Mouse (Mus musculus): ENCODE measurements around the gene Dgat2l6. TPM values are rescaled to one million over a fixed set of nuclear protein-coding genes. Genes with fewer than 3 reads are reported as not detected.

Gene Dgat2l6
- polyA plus RNA-seq (2015; fragmentation: Nextera tagmentation; extraction: Ambion mirVana), result not detected in 2 replicates

DNA sequence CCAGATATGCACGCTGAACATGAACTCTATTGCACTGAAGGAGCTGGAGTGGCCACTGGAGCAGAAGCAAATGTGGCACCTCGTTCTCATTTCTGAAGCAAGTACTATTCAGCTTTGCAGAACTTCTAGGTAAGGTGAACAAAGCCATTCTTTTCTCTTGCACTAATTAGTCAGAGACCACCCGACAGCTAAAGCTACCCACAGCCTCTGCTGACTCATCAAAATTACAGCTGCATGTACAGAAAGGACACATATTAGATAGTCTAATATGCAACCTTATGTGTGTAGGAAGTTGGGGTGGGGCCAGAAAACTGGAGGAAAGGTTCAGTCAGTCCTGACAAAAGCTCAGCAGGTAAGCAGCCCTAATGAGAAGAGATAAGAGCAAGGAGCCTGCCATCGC lies at the start of gene Dgat2l6:
Dgat2l6 (plus strand) TSS at position 368 of the 400 bp plus-strand sequence.

DNA sequence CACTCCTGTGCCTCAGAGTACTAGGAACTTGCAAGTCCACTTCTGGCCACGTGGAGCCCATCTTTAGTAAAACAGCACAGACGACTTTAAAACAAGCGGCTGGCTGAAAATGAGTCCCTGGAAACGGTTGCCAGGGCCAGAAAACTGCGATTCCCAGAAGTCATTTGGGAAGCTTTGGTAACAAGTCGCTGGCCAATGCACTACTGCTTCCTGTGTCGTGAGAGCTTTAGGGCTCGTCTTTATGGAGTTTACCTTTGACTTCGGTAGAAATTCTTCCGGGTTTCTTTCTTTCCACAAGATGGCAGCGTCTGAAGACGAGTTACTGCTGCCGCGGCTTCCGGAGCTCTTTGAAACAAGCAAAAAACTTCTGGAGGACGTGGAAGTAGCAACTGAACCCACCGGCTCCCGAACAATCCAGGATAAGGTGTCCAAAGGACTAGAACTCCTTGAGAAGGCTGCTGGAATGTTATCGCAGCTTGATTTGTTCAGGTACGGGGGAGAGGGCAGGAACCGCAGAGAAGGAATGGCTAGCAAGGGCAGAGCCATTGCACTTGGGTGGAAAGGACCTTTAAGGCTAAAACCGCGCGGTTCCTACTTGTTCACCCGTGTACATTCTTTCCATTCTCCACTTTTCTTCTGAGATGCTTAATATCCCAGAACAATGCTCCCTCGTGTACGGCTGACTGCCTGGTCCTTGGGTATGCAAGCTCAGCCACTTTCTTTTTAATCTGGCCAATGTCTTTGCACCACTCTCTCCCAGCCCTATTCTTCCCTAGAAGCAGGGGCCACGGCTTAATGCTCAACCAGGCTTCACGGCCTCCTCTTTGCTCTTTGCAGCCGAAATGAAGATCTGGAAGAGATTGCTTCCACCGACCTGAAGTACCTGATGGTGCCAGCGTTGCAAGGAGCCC lies 30.3 kb upstream of the Dgat2l6 start, which contains the start of gene Igbp1:
Igbp1 (plus strand) TSS at position 224 of the 911 bp plus-strand sequence.

DNA sequence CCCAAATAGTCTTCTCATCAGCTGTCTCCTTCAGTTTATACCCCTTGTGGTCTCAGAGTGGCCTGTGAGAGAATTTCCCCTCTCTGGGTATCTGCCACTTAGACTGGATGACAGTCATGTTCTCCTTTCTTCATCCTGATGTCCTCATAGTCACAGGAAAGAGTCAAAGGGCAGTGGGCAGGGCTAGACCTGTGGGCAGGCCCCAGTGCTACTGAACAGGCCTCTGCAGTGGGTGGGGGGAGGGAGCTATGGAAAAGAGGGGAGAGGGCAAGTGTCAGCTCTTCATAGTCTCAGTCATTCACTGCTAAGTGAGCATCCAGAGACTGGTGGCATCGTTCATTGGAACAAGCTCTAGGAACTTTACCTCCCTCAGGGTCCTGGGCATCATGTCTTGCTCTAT lies 47.3 kb downstream of the Dgat2l6 start, which contains the start of gene Awat1:
Awat1 (plus strand) TSS at position 301 of the 400 bp plus-strand sequence.

DNA sequence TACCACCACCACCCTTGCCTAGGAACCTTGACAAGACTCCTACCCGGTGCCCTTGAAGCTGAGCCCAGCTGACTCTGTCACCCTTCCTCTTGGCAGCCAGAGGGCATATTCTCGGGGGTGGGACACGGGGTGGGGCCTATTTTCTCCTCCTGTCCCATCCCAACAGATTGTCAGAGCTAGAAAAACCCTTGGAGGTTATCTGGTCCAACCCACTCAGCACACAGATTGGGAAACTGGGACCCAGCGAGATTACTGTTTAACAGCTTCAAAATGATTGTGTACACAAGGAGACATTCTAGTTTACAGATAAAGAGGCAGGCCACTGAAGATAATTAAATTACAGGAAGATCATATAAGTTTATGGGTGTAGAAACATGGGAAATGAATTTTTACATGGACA lies 70.2 kb downstream of the Dgat2l6 start, which contains the start of gene P2ry4:
P2ry4 (minus strand) TSS at position 79 of the 400 bp plus-strand sequence.

Other genes starting within 250 kb of the Dgat2l6 start
- not detected in 2 replicates for gene Otud6a, start 95.8 kb upstream of the Dgat2l6 start, polyA plus RNA-seq (2015; fragmentation: Nextera tagmentation; extraction: Ambion mirVana)
- 0.21 and 0.52 TPM in 2 replicates for gene Awat2, start 82.1 kb upstream of the Dgat2l6 start, polyA plus RNA-seq (2015; fragmentation: Nextera tagmentation; extraction: Ambion mirVana)
- 24.6 and 25.6 TPM in 2 replicates for gene Igbp1, start 30.5 kb upstream of the Dgat2l6 start, polyA plus RNA-seq (2015; fragmentation: Nextera tagmentation; extraction: Ambion mirVana)
- gene Awat1, start 47.4 kb downstream of the Dgat2l6 start, polyA plus RNA-seq (2015; fragmentation: Nextera tagmentation; extraction: Ambion mirVana), result not detected in 2 replicates
- gene P2ry4, start 70.0 kb downstream of the Dgat2l6 start, polyA plus RNA-seq (2015; fragmentation: Nextera tagmentation; extraction: Ambion mirVana), result 0.27 TPM in 1 of 2 replicates, not detected in the other
- gene Arr3, start 80.7 kb downstream of the Dgat2l6 start, polyA plus RNA-seq (2015; fragmentation: Nextera tagmentation; extraction: Ambion mirVana), result not detected in 2 replicates
- 3.4 and 4.0 TPM in 2 replicates for gene Kif4, start 100.9 kb downstream of the Dgat2l6 start, polyA plus RNA-seq (2015; fragmentation: Nextera tagmentation; extraction: Ambion mirVana)
- 52.0 and 60.6 TPM in 2 replicates for gene Pdzd11, start 101.7 kb downstream of the Dgat2l6 start, polyA plus RNA-seq (2015; fragmentation: Nextera tagmentation; extraction: Ambion mirVana)
- 1.4 and 2.5 TPM in 2 replicates for gene Gdpd2, start 205.0 kb downstream of the Dgat2l6 start, polyA plus RNA-seq (2015; fragmentation: Nextera tagmentation; extraction: Ambion mirVana)
- gene Dlg3, start 242.9 kb downstream of the Dgat2l6 start, polyA plus RNA-seq (2015; fragmentation: Nextera tagmentation; extraction: Ambion mirVana), result 0.34 and 0.62 TPM in 2 replicates